Mouse (Mus musculus) heart, adult 2 months (tissue): ENCODE results near the gene 2210016F16Rik.

Source experiments
- CTCF ChIP-seq: fragments of 200-600 bp; IDR thresholded peaks from 2 replicates; pipeline ENCODE4 v1.8.1; 2022; ENCODE audit warnings: antibody characterized with exemption, mild to moderate bottlenecking, moderate library complexity
- EP300 ChIP-seq: fragments of 200-500 bp; IDR thresholded peaks from 2 replicates; pipeline ENCODE4 v1.6.1; 2011; ENCODE audit warnings: low read depth, low read length, control low read depth; ENCODE audit not compliant: insufficient read depth
- POLR2A ChIP-seq: fragments of 200-500 bp; IDR thresholded peaks from 2 replicates; pipeline ENCODE4 v1.6.1; 2011; ENCODE audit warnings: mild to moderate bottlenecking, low read depth, low read length, control low read depth; ENCODE audit not compliant: insufficient read depth

- TF ChIP-seq CTCF (peak; percentile 34), EP300 (no peak), POLR2A (peak; percentile 48; the same call in 1 of the 2 replicates)
These were observed at the start of gene 2210016F16Rik for GRCm38 (mm10) chr13:58384779-58385546.
